Mouse (Mus musculus): ENCODE results near the gene Ephb1.

Gene Ephb1

GRCm38 (mm10) chr9:102255803-102256202 lies 98.7 kb downstream of the Ephb1 start:
- in situ Hi-C loops (cut with MboI; ENCODE audit: unreplicated experiment in 2 of 2), result no loop called here

DNA sequence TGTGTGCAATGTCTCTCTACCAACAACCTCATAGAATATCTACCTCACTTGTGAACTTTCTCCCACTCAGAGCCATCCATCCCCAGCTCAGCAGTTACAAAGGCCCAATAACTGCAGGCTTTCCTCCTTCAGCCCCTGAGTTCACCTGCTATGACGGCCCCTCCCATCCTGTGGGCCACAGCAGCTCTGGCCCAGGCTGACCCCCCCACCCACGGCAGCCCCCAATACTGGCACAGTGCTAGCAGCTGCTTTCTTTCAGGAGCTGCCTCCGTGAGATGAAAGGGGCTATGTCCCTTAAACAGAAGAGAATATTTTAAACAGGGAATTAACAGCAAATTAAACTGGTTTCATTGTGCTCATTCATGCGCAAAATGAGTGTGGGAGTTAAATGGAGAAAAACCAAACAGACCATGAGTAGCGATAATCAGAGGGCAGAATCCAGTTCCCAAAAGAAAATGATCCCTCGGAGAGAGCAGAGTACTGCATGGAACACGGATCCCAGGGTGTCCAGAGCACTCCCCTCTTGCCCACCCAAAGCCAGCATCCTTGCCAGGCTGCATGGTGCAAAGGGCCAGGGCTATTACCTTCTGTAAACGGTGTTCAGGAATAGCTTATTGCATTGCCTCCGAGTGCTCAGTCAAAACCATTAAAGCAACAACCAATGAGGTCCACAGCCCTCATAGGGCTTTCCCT lies 105.2 kb downstream of the Ephb1 start:
- in situ Hi-C loops (cut with MboI; ENCODE audit: unreplicated experiment in 2 of 2), result no loop called here

- in situ Hi-C loops (cut with MboI; ENCODE audit: unreplicated experiment in 2 of 2), result no loop called here
Observed at GRCm38 (mm10) chr9:102245551-102245950, 108.9 kb downstream of the Ephb1 start.

- in situ Hi-C loops (cut with MboI; ENCODE audit: unreplicated experiment in 2 of 2), result no loop called here
Observed at GRCm38 (mm10) chr9:102243296-102243695, 111.2 kb downstream of the Ephb1 start.

DNA sequence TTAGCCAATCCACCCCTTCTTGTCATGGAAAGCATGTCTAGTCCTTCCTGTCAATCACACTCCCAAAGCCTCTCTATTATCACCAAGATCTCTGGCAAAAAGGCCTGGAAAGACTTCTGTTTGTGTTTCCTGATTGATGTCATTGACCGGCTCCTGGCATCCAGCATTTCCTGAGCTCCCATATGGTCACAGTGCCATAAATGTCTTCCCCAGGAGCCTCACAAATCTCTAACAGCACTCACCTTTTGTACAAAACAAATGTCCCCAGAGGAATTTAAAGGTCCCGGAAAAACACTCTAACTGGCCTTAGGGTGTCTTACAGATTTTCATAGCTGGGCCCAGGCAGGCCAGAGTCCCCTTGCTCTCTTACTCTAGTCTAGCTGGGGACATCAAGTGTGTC lies 112.9 kb downstream of the Ephb1 start:
- in situ Hi-C loops (cut with MboI; ENCODE audit: unreplicated experiment in 2 of 2), result no loop called here

DNA sequence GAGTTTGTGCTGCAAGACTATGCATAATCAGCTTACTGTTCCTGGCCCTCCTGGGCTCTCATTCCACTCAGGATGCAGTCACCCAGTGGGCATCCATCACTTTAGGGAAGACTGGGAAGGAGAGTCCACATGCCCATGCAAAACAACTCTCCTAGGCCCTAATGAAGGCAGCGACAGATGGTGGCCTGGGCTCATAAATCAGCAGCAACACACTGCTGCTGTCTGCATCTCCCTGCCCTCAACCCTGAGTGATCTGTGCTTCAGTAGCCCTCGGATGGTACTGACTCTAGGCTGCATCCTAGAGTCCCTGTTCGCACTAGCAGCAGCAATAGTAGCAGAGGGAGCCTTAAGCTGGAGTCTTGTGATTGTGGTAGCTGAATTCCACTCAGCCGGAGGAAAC lies 114.3 kb downstream of the Ephb1 start:
- in situ Hi-C loops (cut with MboI; ENCODE audit: unreplicated experiment in 2 of 2), result no loop called here

GRCm38 (mm10) chr9:102235444-102235951 lies 119.0 kb downstream of the Ephb1 start:
- in situ Hi-C loops (cut with MboI; ENCODE audit: unreplicated experiment in 2 of 2), result no loop called here

DNA sequence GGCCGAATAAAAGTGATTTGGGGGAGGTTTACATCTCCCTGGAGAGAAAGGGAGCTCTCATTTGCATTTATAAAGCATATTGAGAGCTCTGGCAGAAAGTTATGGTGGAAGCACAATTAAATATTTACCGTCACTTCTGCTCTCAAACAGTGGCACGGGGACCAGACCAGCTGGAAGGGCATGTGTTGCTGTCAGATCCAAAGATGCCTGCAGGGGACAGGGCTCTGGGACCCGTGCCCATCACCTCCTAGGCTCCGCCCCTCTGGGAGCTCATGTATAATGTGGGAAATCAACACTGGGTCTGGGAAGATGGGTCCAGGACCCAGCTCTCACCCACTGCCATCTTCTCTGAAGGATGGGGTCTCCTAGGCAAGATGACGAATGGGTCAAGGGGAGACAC lies 123.2 kb downstream of the Ephb1 start:
- in situ Hi-C loops (cut with MboI; ENCODE audit: unreplicated experiment in 2 of 2), result no loop called here

- in situ Hi-C loops (cut with MboI; ENCODE audit: unreplicated experiment in 2 of 2), result no loop called here
Observed at GRCm38 (mm10) chr9:102216746-102217566, 137.5 kb downstream of the Ephb1 start.

- in situ Hi-C loops (cut with MboI; ENCODE audit: unreplicated experiment in 2 of 2), result no loop called here
Observed at GRCm38 (mm10) chr9:102212036-102212383, 142.5 kb downstream of the Ephb1 start.

GRCm38 (mm10) chr9:102211296-102212035 lies 143.0 kb downstream of the Ephb1 start:
- in situ Hi-C loops (cut with MboI; ENCODE audit: unreplicated experiment in 2 of 2), result no loop called here

- in situ Hi-C loops (cut with MboI; ENCODE audit: unreplicated experiment in 2 of 2), result no loop called here
Observed at GRCm38 (mm10) chr9:102205518-102205917, 149.0 kb downstream of the Ephb1 start.

DNA sequence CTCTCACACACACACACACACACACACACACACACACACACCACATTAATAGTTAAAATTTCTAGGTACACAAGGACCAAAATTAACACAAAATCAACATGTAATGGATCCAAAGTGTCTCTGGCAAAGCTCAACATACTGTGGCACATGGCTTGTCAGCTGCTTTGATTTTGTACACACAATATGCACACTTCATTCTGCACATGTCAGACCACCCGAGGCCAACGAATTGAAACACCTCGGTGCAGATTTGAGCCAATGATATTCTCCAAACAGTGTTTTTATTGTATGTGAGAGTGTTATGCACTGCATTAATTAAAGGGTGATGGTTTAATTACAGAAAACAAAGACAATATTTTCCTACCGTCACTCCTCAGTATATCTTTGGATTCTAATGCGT lies 152.6 kb downstream of the Ephb1 start:
- in situ Hi-C loops (cut with MboI; ENCODE audit: unreplicated experiment in 2 of 2), result no loop called here

- in situ Hi-C loops (cut with MboI; ENCODE audit: unreplicated experiment in 2 of 2), result no loop called here
Observed at GRCm38 (mm10) chr9:102196856-102197255, 157.6 kb downstream of the Ephb1 start.

DNA sequence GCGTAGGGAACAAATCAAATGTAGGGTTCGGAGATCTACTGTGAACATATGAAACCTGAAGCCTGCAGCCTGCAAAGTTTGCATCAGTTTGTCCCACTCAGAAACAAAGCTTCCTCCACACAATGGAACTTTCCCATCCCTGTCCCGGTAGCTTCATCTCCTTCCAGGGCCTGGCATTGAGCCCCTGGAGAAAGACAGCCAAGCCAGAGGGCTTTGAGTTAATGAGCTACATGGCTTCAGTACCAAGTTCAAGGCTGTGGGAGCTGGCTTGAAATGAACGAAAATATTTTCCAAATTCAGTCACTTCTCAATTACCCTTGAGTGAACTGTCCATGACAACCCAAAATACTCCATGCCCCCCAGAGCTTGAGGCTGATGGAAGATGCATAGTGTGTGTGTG lies 160.4 kb downstream of the Ephb1 start:
- in situ Hi-C loops (cut with MboI; ENCODE audit: unreplicated experiment in 2 of 2), result no loop called here

GRCm38 (mm10) chr9:102192724-102193685 lies 161.5 kb downstream of the Ephb1 start:
- in situ Hi-C loops (cut with MboI; ENCODE audit: unreplicated experiment in 2 of 2), result no loop called here

DNA sequence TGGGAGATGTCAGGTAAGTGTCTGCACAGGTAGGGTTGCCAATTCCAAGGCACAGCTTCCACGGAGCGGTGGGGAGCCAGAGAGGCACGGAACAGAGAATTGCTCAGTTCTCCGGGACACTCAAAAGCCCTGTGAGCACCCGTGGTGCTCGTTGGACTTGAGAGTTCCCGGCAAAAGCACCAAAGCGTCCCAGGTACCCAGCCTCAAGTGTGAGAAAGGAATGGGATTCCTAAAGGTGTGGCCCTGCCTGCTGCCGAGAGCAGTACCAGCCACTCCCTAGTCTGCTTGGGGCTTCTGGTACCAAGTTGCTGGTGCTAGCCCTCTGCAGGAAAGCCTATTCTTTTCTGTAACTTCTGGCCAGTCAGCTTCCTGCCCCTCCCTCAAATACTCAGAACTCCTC lies 164.4 kb downstream of the Ephb1 start:
- in situ Hi-C loops (cut with MboI; ENCODE audit: unreplicated experiment in 2 of 2), result no loop called here

- in situ Hi-C loops (cut with MboI; ENCODE audit: unreplicated experiment in 2 of 2), result no loop called here
Observed at GRCm38 (mm10) chr9:102189406-102189805, 165.1 kb downstream of the Ephb1 start.

- in situ Hi-C loops (cut with MboI; ENCODE audit: unreplicated experiment in 2 of 2), result no loop called here
Observed at GRCm38 (mm10) chr9:102183663-102184274, 170.7 kb downstream of the Ephb1 start.

All from v-Abl transformed pro-B cells (cell line).